Mouse (Mus musculus) midbrain, embryonic 13.5 days (tissue): Measurements from ENCODE around the gene Elfn1. TPM values are rescaled to one million over a fixed set of nuclear protein-coding genes. Genes with fewer than 3 reads are reported as not detected.

ENCODE experiments used
- ATAC-seq: fragments of 200-750 bp; cut with Nextera tagmentation; 2 replicates; pipeline ENCODE4 v1.8.0; 2017; ENCODE audit warnings: mild to moderate bottlenecking, moderate TSS enrichment, moderate library complexity
- H3K27ac ChIP-seq: fragments of 300-500 bp; sonication (generic); 2 replicates; pipeline ENCODE4 v1.5.1; 2015; ENCODE audit warnings: inconsistent platforms, mild to moderate bottlenecking, moderate library complexity
- H3K27me3 ChIP-seq: fragments of 300-500 bp; sonication (generic); 2 replicates; pipeline ENCODE4 v1.6.1; 2015; ENCODE audit warnings: mild to moderate bottlenecking, inconsistent platforms
- H3K36me3 ChIP-seq: fragments of 300-500 bp; sonication (generic); 2 replicates; pipeline ENCODE4 v1.6.1; 2015; ENCODE audit warnings: mild to moderate bottlenecking, inconsistent platforms
- H3K4me1 ChIP-seq: fragments of 300-500 bp; sonication (generic); replicated peaks from 2 replicates; pipeline ENCODE4 v1.6.1; 2015; ENCODE audit warnings: inconsistent platforms
- H3K4me2 ChIP-seq: fragments of 300-500 bp; sonication (generic); replicated peaks from 2 replicates; pipeline ENCODE4 v1.6.1; 2015; ENCODE audit warnings: moderate library complexity, mild to moderate bottlenecking, inconsistent platforms
- H3K4me3 ChIP-seq: fragments of 300-500 bp; sonication (generic); replicated peaks from 2 replicates; pipeline ENCODE4 v1.5.1; 2015; ENCODE audit warnings: mild to moderate bottlenecking, inconsistent platforms
- H3K9ac ChIP-seq: fragments of 300-500 bp; sonication (generic); replicated peaks from 2 replicates; pipeline ENCODE4 v1.6.1; 2015; ENCODE audit warnings: mild to moderate bottlenecking, inconsistent platforms
- H3K9me3 ChIP-seq: fragments of 300-500 bp; sonication (generic); 2 replicates; pipeline ENCODE4 v1.6.1; 2016; ENCODE audit warnings: mild to moderate bottlenecking, inconsistent platforms
- WGBS: fragments of 180-500 bp; shearing (Covaris S2); methylation state at CpG from one replicate; pipeline ENCODE4 v1.1.7; 2015; 5-methylcytosine and 5-hydroxymethylcytosine counted together
- polyA plus RNA-seq: library from polyadenylated mRNA; unstranded; fragments of >200 nt; fragmentation: Nextera tagmentation; extraction: Ambion mirVana; gene quantifications from 2 replicates; pipeline ENCODE4 v1.2.1, GENCODE M21; 2015

The Elfn1 gene
- polyA plus RNA-seq, 1 experiment from 2014 or later: 1.1 TPM

GRCm38 (mm10) chr5:139949363-139949762, 41.6 kb downstream of the Elfn1 start:
- ATAC-seq: no peak
- no peak overlapping the region for H3K4me3 ChIP-seq
- peaks cover 24% of the 10 kb centered on the region for H3K4me1 ChIP-seq
- H3K9me3 ChIP-seq: no peaks in the 10 kb centered on the region
- WGBS: 58% methylated on average over 8 of the region's 8 CpGs
- no peak overlapping the region for H3K9ac ChIP-seq
- H3K27ac ChIP-seq: no peak overlapping the region
- H3K27me3 ChIP-seq: no peaks in the 10 kb centered on the region
- no peaks in the 10 kb centered on the region for H3K36me3 ChIP-seq
- no peak overlapping the region for H3K4me2 ChIP-seq

- H3K27me3 ChIP-seq: no peaks in the 10 kb centered on the region
- H3K4me2 ChIP-seq: no peak overlapping the region
- 70% methylated on average over 11 of the region's 11 CpGs for WGBS
- H3K27ac ChIP-seq: peak overlapping the region; percentile 70
- no peak overlapping the region for H3K9ac ChIP-seq
- H3K9me3 ChIP-seq: no peaks in the 10 kb centered on the region
- H3K36me3 ChIP-seq: no peaks in the 10 kb centered on the region
- no peak for ATAC-seq
- H3K4me1 ChIP-seq: peaks cover 21% of the 10 kb centered on the region
- H3K4me3 ChIP-seq: no peak overlapping the region
Measured at GRCm38 (mm10) chr5:139949975-139950578, 42.3 kb downstream of the Elfn1 start.

- no peak overlapping the region for H3K27ac ChIP-seq
- no peak overlapping the region for H3K4me3 ChIP-seq
- ATAC-seq: 0 out of 2 replicates have a peak, but pooled peaks have one; percentile 30
- WGBS: 53% methylated on average over 10 of the region's 10 CpGs
- H3K4me1 ChIP-seq: peaks cover 13% of the 10 kb centered on the region; the same call in 1 of the 2 replicates
- H3K36me3 ChIP-seq: no peaks in the 10 kb centered on the region
- H3K9ac ChIP-seq: no peak overlapping the region
- no peaks in the 10 kb centered on the region for H3K27me3 ChIP-seq
- no peak overlapping the region for H3K4me2 ChIP-seq
- no peaks in the 10 kb centered on the region for H3K9me3 ChIP-seq
Measured at GRCm38 (mm10) chr5:139956859-139957258, 49.1 kb downstream of the Elfn1 start.

GRCm38 (mm10) chr5:139959741-139960140, 52.0 kb downstream of the Elfn1 start:
- Histone ChIP-seq H3K4me2 (no peak overlapping the region), H3K36me3 (no peaks in the 10 kb centered on the region), H3K4me3 (no peak overlapping the region), H3K4me1 (peaks cover 13% of the 10 kb centered on the region; the same call in 1 of the 2 replicates), H3K27ac (no peak overlapping the region), H3K9ac (no peak overlapping the region), H3K9me3 (no peaks in the 10 kb centered on the region), H3K27me3 (no peaks in the 10 kb centered on the region)
- ATAC-seq: no peak
- 94% methylated on average over 4 of the region's 4 CpGs for WGBS

- no peaks in the 10 kb centered on the region for H3K36me3 ChIP-seq
- H3K9ac ChIP-seq: no peak overlapping the region
- ATAC-seq: no peak
- H3K4me3 ChIP-seq: no peak overlapping the region
- no peak overlapping the region for H3K4me2 ChIP-seq
- no peak overlapping the region for H3K27ac ChIP-seq
- 0 out of 2 replicates have a peak, but pooled peaks cover 7% of the 10 kb centered on the region for H3K4me1 ChIP-seq
- H3K9me3 ChIP-seq: no peaks in the 10 kb centered on the region
- 78% methylated on average over 5 of the region's 5 CpGs for WGBS
- H3K27me3 ChIP-seq: 0 out of 2 replicates have a peak, but pooled peaks cover 4% of the 10 kb centered on the region
Measured at GRCm38 (mm10) chr5:139964391-139964790, 56.6 kb downstream of the Elfn1 start.

- no peak overlapping the region for H3K4me3 ChIP-seq
- H3K4me2 ChIP-seq: no peak overlapping the region
- H3K9ac ChIP-seq: no peak overlapping the region
- 90% methylated on average over 14 of the region's 14 CpGs for WGBS
- no peaks in the 10 kb centered on the region for H3K36me3 ChIP-seq
- H3K27ac ChIP-seq: no peak overlapping the region
- H3K9me3 ChIP-seq: no peaks in the 10 kb centered on the region
- H3K4me1 ChIP-seq: 0 out of 2 replicates have a peak, but pooled peaks cover 7% of the 10 kb centered on the region
- ATAC-seq: no peak
- H3K27me3 ChIP-seq: 0 out of 2 replicates have a peak, but pooled peaks cover 4% of the 10 kb centered on the region
Measured at GRCm38 (mm10) chr5:139965596-139965995, 57.9 kb downstream of the Elfn1 start.

- Histone ChIP-seq H3K36me3 (no peaks in the 10 kb centered on the region), H3K4me1 (0 out of 2 replicates have a peak, but pooled peaks cover 7% of the 10 kb centered on the region), H3K9ac (no peak overlapping the region), H3K4me3 (no peak overlapping the region), H3K9me3 (no peaks in the 10 kb centered on the region), H3K4me2 (no peak overlapping the region), H3K27ac (no peak overlapping the region), H3K27me3 (peaks cover 14% of the 10 kb centered on the region; the same call in 1 of the 2 replicates)
- 68% methylated on average over 14 of the region's 14 CpGs for WGBS
- no peak for ATAC-seq
Measured at GRCm38 (mm10) chr5:139969151-139969948, 61.6 kb downstream of the Elfn1 start.

- Histone ChIP-seq H3K27ac (no peak overlapping the region), H3K4me1 (0 out of 2 replicates have a peak, but pooled peaks cover 7% of the 10 kb centered on the region), H3K9ac (no peak overlapping the region), H3K27me3 (peaks cover 17% of the 10 kb centered on the region; the same call in 1 of the 2 replicates), H3K4me2 (no peak overlapping the region), H3K36me3 (no peaks in the 10 kb centered on the region), H3K4me3 (no peak overlapping the region), H3K9me3 (no peaks in the 10 kb centered on the region)
- no peak for ATAC-seq
- WGBS: 74% methylated on average over 12 of the region's 12 CpGs
Measured at GRCm38 (mm10) chr5:139970186-139970631, 62.5 kb downstream of the Elfn1 start.

GRCm38 (mm10) chr5:139976584-139976983, 68.8 kb downstream of the Elfn1 start:
- no peak for ATAC-seq
- H3K4me2 ChIP-seq: no peak overlapping the region
- no peak overlapping the region for H3K9ac ChIP-seq
- no peaks in the 10 kb centered on the region for H3K36me3 ChIP-seq
- H3K27ac ChIP-seq: no peak overlapping the region
- no peaks in the 10 kb centered on the region for H3K9me3 ChIP-seq
- no peak overlapping the region for H3K4me3 ChIP-seq
- H3K27me3 ChIP-seq: peaks cover 32% of the 10 kb centered on the region
- peaks cover 15% of the 10 kb centered on the region for H3K4me1 ChIP-seq
- 84% methylated on average over 4 of the region's 4 CpGs for WGBS

GRCm38 (mm10) chr5:139977476-139977875, 69.7 kb downstream of the Elfn1 start:
- no peak for ATAC-seq
- H3K27ac ChIP-seq: no peak overlapping the region
- no peak overlapping the region for H3K9ac ChIP-seq
- H3K27me3 ChIP-seq: peaks cover 29% of the 10 kb centered on the region
- WGBS: 46% methylated on average over 8 of the region's 8 CpGs
- no peak overlapping the region for H3K4me2 ChIP-seq
- H3K36me3 ChIP-seq: no peaks in the 10 kb centered on the region
- peaks cover 15% of the 10 kb centered on the region for H3K4me1 ChIP-seq
- no peak overlapping the region for H3K4me3 ChIP-seq
- H3K9me3 ChIP-seq: no peaks in the 10 kb centered on the region

- no peak overlapping the region for H3K4me2 ChIP-seq
- H3K36me3 ChIP-seq: no peaks in the 10 kb centered on the region
- no peak overlapping the region for H3K9ac ChIP-seq
- peaks cover 22% of the 10 kb centered on the region for H3K27me3 ChIP-seq
- no peak overlapping the region for H3K27ac ChIP-seq
- H3K4me3 ChIP-seq: no peak overlapping the region
- no peak for ATAC-seq
- 6% methylated on average over 13 of the region's 13 CpGs for WGBS
- H3K4me1 ChIP-seq: peaks cover 15% of the 10 kb centered on the region
- no peaks in the 10 kb centered on the region for H3K9me3 ChIP-seq
Measured at GRCm38 (mm10) chr5:139978525-139979276, 71.0 kb downstream of the Elfn1 start.

- 74% methylated on average over 9 of the region's 9 CpGs for WGBS
- Histone ChIP-seq H3K9me3 (no peaks in the 10 kb centered on the region), H3K27ac (no peak overlapping the region), H3K4me1 (peaks cover 15% of the 10 kb centered on the region), H3K27me3 (peaks cover 22% of the 10 kb centered on the region), H3K4me3 (no peak overlapping the region), H3K36me3 (no peaks in the 10 kb centered on the region), H3K4me2 (no peak overlapping the region), H3K9ac (no peak overlapping the region)
- ATAC-seq: no peak
Measured at GRCm38 (mm10) chr5:139979371-139979770, 71.6 kb downstream of the Elfn1 start.
